Mouse (Mus musculus): ENCODE measurements around the gene Ass1.

Ass1 gene

DNA sequence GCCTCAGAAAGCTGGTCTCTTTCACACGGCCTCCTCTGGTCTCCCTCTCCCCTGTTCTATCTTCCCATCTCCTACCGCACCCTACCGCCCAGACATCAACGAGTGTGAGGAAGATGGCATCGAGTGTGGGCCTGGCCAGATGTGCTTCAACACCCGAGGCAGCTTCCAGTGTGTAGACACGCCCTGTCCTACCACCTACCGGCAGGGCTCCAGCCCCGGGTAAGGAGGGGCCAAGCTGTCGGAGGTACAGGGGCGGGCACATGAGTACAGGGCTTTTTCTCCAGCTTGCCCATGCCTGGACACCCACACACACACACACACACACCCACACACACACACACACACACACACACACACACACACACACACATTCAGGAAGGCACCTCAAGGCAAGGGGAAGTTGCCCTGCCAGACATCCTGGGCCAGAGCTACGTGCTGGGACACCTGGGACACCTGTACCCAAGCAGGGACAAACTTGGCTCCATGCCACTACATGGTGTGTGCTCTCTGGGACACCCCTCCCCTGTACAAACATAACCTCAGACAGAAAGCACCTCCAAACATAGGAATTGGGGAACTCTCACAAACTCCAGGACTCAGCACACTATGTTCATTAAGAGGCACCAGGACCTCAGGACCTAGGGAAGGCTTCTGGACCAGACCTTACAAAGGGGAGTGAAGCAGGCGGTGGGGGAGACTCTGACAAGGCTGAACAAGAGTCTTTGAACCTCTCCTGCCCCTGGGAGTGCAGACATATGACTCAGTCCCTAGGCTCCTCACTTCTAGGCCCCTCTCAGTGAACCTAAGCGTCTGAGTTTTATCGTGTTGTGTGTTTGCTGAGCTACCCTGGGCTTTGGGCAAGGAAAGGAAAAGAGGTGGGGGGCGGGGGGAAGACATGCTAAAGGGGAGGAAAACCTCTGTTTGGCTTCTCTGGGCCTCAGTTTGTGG, 10.7 kb upstream of the Ass1 start:
- no peak for DNase-seq (ENCODE audit: low spot score in 2 of 2)

DNA sequence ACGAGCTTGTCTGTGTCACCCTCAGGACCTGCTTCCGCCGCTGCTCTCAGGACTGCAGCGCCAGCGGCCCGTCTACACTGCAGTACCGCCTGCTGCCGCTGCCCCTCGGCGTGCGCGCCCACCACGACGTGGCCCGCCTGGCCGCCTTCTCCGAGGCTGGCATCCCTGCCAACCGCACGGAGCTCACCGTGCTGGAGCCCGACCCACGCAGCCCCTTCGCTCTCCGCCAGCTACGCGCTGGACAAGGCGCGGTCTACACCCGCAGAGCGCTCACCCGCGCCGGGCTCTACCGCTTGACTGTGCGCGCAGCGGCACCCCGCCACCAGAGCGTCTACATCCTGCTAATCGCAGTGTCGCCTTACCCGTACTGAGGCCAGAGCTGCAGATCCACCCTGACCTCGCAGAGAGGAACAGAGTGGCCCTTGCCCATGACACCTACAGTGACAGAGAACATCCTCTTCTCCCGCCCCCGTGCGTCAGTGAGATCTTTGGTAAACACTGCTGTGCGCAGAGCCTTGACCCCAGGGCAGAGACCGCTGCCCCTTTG, 9.9 kb upstream of the Ass1 start:
- peak in 1 of 2 experiments; percentile 11 for DNase-seq (ENCODE audit: low spot score in 2 of 2)

DNA sequence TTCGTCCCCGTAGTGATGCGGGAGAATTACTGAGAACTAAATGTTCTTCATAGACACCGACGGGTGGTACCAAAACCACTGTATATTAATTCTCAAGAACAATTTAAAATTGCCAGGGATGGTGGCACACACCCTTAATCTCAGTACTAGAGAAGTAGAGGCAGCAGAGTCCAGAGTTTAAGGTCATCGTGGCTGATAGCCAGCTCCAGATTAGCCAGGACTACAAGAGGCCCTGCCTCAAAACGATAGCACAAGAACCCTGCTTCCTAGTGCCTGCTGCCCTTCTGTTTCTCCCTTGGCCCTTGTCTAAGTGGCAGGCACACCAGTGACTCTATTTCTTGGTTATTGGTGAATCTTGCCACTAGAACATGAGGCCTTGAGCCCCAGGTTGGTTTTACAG, 9.1 kb upstream of the Ass1 start:
- no peak for DNase-seq (ENCODE audit: low spot score in 2 of 2)

- DNase-seq (ENCODE audit: low spot score in 2 of 2), result no peak
These were observed 8.0 kb upstream of the Ass1 start for GRCm38 (mm10) chr2:31462051-31462450.

DNA sequence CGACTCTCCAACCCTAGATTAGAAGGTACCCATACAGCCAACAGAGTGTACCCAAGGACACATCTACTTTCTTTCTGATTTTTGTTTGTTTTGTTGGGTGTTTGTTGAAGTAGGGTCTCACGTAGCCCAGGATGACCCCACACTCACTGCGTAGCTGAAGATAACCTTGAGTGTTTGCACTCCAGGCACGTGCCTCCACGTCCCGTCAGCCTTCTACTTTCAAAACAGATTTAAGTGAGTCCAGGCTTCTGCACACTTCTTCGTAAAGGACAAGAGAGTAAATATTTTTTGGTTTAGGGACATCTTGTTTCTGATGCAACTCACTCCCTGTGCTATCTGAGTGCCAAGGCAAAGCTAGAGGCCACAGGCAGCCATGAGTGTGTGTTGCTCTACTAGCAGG, 6.8 kb upstream of the Ass1 start:
- no peak for DNase-seq (ENCODE audit: low spot score in 2 of 2)

GRCm38 (mm10) chr2:31463696-31464528, 6.1 kb upstream of the Ass1 start:
- DNase-seq (ENCODE audit: low spot score in 2 of 2), result no peak

GRCm38 (mm10) chr2:31464529-31464910, 5.5 kb upstream of the Ass1 start:
- DNase-seq (ENCODE audit: low spot score in 2 of 2), result no peak

- no peak for DNase-seq (ENCODE audit: low spot score in 2 of 2)
These were observed 2.5 kb upstream of the Ass1 start for GRCm38 (mm10) chr2:31467457-31467856.

DNA sequence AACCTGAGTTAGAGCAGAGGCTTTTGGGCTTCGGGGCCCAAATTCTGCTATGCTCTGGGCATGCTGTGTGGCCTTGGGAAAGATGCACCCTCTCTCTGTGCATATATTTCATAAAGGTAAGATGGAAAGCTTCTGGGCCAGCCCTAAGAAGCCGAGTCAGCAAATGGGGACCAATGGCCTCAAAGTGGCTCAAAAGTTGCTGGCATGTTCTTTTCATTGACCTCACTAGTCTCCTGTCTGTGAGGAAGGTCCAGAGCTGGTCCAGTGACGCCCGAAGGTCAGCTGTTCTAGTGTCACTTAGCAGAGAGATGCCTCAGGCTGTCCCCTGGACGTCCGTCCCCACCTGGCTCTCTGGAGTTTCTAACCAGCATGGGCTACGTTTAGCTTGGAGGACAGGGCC, 1.1 kb upstream of the Ass1 start:
- DNase-seq (ENCODE audit: low spot score in 2 of 2), result no peak

DNA sequence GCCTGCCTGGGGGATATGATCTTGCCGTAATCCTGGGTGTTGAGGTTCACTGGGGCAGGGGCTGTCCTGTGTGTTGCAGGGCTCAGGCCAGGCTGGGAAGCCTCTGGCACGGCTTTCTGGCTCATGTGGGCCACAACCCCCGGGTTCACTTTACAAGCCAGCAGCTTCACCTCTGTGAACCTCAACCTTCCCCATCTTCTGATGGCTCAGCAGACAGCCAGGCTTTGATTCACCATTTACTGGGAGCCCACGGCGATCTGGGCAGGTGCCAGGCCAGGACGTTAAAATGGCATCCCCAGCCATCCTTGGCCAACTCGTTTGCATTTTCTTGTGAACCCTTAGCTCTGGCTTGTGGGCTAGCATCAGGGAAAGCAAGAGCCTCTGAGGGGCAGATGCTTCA, 527 bp upstream of the Ass1 start:
- DNase-seq (ENCODE audit: low spot score in 2 of 2), result no peak

- no peak for DNase-seq (ENCODE audit: low spot score in 2 of 2)
These were observed 827 bp downstream of the Ass1 start for GRCm38 (mm10) chr2:31470683-31471385.

GRCm38 (mm10) chr2:31471611-31472010, 1.6 kb downstream of the Ass1 start:
- no peak for DNase-seq (ENCODE audit: low spot score in 2 of 2)

DNA sequence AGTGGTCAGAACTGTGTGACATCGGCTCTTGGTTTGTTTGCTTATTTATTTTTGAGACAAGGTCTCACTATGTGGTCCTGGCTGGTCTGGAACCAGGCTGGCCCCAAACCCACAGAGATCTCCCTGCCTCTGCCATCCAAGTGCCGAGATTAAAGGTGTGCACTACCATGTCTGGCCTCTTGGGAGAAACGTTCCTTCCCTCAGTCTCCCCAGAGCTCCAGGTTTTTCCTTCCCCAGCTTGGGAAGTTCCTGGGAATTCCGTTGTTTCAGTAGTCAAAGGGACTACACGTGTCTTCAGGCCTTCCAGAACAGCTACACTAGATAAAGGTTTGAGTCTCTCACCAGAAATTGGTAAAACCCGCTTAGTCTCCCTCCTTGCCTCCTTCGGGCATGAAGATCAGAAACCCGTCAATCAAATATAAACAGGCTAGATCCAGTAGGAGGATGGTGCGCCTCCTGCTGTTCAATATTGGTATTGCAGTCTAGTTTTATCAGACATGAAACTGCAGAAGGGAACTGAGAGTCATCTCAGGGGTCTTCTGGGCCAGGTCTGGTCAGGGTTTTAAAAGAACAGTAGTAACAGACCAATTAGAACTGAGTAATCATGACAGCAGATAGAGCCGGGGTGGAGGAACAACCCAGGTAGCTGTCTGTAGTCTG, 2.5 kb downstream of the Ass1 start:
- DNase-seq (ENCODE audit: low spot score in 2 of 2), result peak in 1 of 2 experiments; percentile 29

DNA sequence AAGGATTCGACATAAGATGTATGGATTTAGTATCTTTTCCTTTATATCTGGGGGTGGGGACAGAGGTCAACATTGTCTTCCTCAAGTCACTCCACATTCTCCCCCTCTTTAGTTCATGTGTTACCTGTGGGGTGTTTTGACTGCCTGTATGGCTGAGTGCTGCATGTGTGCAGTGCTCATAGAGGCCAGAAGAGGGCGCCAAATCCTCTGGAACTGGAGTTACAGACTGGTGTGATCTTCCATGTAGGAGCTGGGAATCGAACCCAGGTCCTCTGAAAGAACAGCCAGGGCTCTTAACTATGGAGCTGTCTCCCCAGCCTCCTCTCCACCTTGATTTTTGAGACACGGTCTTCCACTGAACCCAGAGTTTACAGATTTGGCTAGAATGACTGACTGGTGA, 3.9 kb downstream of the Ass1 start:
- no peak for DNase-seq (ENCODE audit: low spot score in 2 of 2)

- no peak for DNase-seq (ENCODE audit: low spot score in 2 of 2)
These were observed 4.7 kb downstream of the Ass1 start for GRCm38 (mm10) chr2:31474686-31475085.

DNA sequence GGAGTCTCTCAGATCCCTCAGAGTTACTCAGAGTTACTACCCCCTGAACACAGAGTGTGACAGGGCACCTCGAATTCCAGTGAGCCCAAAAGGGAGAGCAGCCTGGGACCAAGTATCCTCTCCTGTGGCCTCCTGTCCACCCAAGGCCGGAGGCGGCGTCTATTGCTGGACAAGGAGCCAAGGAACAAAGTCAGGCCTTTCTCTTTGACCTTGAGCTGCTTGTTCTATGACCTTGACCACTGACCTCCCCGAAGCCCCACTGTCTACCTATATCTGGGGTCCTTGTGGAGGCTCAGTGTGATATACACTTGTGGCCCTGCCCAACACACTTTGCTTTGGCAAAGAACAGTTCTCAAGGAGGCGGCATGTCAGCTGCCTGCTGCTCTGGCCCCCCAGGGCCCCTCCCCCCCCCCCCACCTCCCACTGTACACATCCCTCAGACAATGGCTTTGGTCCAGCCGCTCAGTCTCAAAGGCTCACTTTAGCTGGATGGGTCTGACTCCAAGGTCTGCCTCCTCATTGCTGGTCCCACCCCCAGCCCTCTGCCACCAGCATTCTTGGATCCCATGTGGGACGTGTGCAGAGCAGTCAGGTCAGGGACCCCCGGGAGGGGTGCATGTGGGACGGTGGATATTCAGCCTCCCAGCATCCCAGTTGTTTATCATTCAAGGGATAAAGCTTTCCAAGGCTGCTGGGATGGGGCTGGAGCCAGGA, 6.3 kb downstream of the Ass1 start:
- DNase-seq (ENCODE audit: low spot score in 2 of 2), result no peak

- DNase-seq (ENCODE audit: low spot score in 2 of 2), result no peak
These were observed 7.5 kb downstream of the Ass1 start for GRCm38 (mm10) chr2:31477234-31478161.

- peak; percentile 89 to 94 for DNase-seq (ENCODE audit: low spot score in 2 of 2)
These were observed 13.0 kb downstream of the Ass1 start for GRCm38 (mm10) chr2:31482914-31483575.

DNA sequence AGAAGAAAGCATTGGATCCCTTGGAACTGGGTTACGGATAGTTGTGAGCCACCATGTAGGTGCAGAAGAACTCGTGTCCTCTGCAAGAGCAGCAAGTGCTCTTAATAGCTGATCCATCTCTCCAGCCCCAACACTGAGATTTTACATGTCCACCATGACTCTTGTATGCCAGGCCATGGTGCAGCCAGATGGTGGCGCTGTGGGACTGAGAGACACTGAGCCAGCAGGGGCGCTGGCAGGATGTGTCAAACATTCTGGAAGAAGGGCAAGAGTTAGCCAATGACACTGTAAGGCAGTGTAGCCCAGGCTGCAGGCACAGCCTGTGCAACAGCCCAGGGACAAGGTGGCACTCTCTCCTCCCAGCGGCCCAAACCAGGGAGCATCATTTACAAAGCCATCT, 14.2 kb downstream of the Ass1 start:
- DNase-seq (ENCODE audit: low spot score in 2 of 2), result peak; percentile 71 to 79

All from right cerebral cortex, adult 2 months (tissue).